Mouse (Mus musculus) G1E (cell line): ENCODE measurements around the gene Cog6.

ENCODE experiments used
- CTCF ChIP-seq: IDR thresholded peaks from 2 replicates; pipeline ENCODE4 v1.5.1; 2012; ENCODE audit warnings: low read depth, low read length, inconsistent platforms, mixed read lengths
- GATA1 ChIP-seq: IDR thresholded peaks from 2 replicates; pipeline ENCODE4 v1.6.1; 2012; ENCODE audit warnings: borderline replicate concordance, low read length, inconsistent platforms, mixed read lengths
- POLR2AphosphoS5 ChIP-seq: IDR thresholded peaks from 2 replicates; pipeline ENCODE4 v1.6.1; 2012; ENCODE audit warnings: low read depth, low read length, inconsistent platforms; ENCODE audit not compliant: insufficient replicate concordance

- TF ChIP-seq CTCF (no peak), GATA1 (no peak), POLR2AphosphoS5 (no peak)
Observed at GRCm38 (mm10) chr3:53043206-53043780, 26.3 kb upstream of the Cog6 start.
